Mouse (Mus musculus): ENCODE measurements around the gene Hba-a2. TPM values are rescaled to one million over a fixed set of nuclear protein-coding genes. Genes with fewer than 3 reads are reported as not detected.
"Not testable (repeated sequence)": the region's sequence is repeated elsewhere in the genome, so short reads cannot be mapped to it uniquely, and the experiment has no call there.

Hba-a2 gene
- polyA plus RNA-seq, 1 experiment from 2014 or later = 10,405 TPM

- H3K27ac ChIP-seq = peak within 1 kb of the TSS; percentile 91
- WGBS = under 1% methylated on average over 54 of the region's 54 CpGs
- H3K9ac ChIP-seq = peak within 1 kb of the TSS; percentile 91
- peak; percentile 98 for ATAC-seq (ENCODE audit: low FRiP score, low read depth)
- no peaks in the 10 kb centered on the region for H3K27me3 ChIP-seq
- H3K4me1 ChIP-seq = peaks cover 16% of the 10 kb centered on the region
- peak within 1 kb of the TSS; percentile 75 for H3K4me3 ChIP-seq
- H3K9me3 ChIP-seq = no peaks in the 10 kb centered on the region
- peaks cover 4% of the 10 kb centered on the region; the same call in 1 of the 2 replicates for H3K36me3 ChIP-seq
- peak within 1 kb of the TSS; percentile 66 for H3K4me2 ChIP-seq (replicated peaks)
Observed at GRCm38 (mm10) chr11:32267188-32267884, 29.0 kb upstream of the Hba-a2 start, which contains the start of gene Nprl3. Nprl3 (minus strand) TSS chr11:32267707.

GRCm38 (mm10) chr11:32267964-32268363 lies 28.3 kb upstream of the Hba-a2 start:
- Histone ChIP-seq H3K4me2 (replicated peaks) (peak overlapping the region; percentile 66), H3K27me3 (no peaks in the 10 kb centered on the region), H3K4me3 (peak overlapping the region; percentile 75), H3K4me1 (peaks cover 16% of the 10 kb centered on the region), H3K9me3 (no peaks in the 10 kb centered on the region), H3K9ac (peak overlapping the region; percentile 91), H3K36me3 (no peaks in the 10 kb centered on the region), H3K27ac (peak overlapping the region; percentile 91)
- ATAC-seq (ENCODE audit: low FRiP score, low read depth) = peak; percentile 1; the same call in 1 of the 2 replicates
- WGBS = 24% methylated on average over 5 of the region's 5 CpGs

- 87% methylated on average over 5 of the region's 5 CpGs for WGBS
- peaks cover 16% of the 10 kb centered on the region for H3K4me1 ChIP-seq
- no peak overlapping the region for H3K4me3 ChIP-seq
- no peak for ATAC-seq (ENCODE audit: low FRiP score, low read depth)
- no peak overlapping the region for H3K27ac ChIP-seq
- H3K9ac ChIP-seq = no peak overlapping the region
- no peak overlapping the region for H3K4me2 ChIP-seq (replicated peaks)
- H3K27me3 ChIP-seq = no peaks in the 10 kb centered on the region
- H3K36me3 ChIP-seq = no peaks in the 10 kb centered on the region
- no peaks in the 10 kb centered on the region for H3K9me3 ChIP-seq
Observed at GRCm38 (mm10) chr11:32268952-32269351, 27.3 kb upstream of the Hba-a2 start.

- Histone ChIP-seq H3K4me1 (peaks cover 10% of the 10 kb centered on the region), H3K4me3 (no peak overlapping the region), H3K27ac (no peak overlapping the region), H3K36me3 (no peaks in the 10 kb centered on the region), H3K27me3 (peaks cover 4% of the 10 kb centered on the region), H3K9me3 (no peaks in the 10 kb centered on the region), H3K9ac (no peak overlapping the region), H3K4me2 (replicated peaks) (no peak overlapping the region)
- 41% methylated on average over 4 of the region's 4 CpGs for WGBS
- no peak for ATAC-seq (ENCODE audit: low FRiP score, low read depth)
Observed at GRCm38 (mm10) chr11:32271178-32271577, 25.1 kb upstream of the Hba-a2 start.

GRCm38 (mm10) chr11:32276347-32276746 lies 19.9 kb upstream of the Hba-a2 start, which contains the start of gene Hba-x:
Hba-x (plus strand) TSS chr11:32276400.
- no peaks in the 10 kb centered on the region for H3K9me3 ChIP-seq
- no peak within 1 kb of the TSS for H3K9ac ChIP-seq
- ATAC-seq (ENCODE audit: low FRiP score, low read depth) = no peak

GRCm38 (mm10) chr11:32277736-32278457 lies 18.4 kb upstream of the Hba-a2 start:
- Histone ChIP-seq H3K4me2 (replicated peaks) (no peak overlapping the region), H3K9me3 (no peaks in the 10 kb centered on the region), H3K4me3 (no peak overlapping the region), H3K27me3 (peaks cover 28% of the 10 kb centered on the region), H3K9ac (no peak overlapping the region), H3K27ac (no peak overlapping the region), H3K4me1 (no peaks in the 10 kb centered on the region), H3K36me3 (no peaks in the 10 kb centered on the region)
- WGBS = 70% methylated on average over 21 of the region's 21 CpGs
- ATAC-seq (ENCODE audit: low FRiP score, low read depth) = no peak

More at GRCm38 (mm10) chr11:32276347-32276746, 19.9 kb upstream of the Hba-a2 start, which contains the start of gene Hba-x:
- no peak within 1 kb of the TSS for H3K27ac ChIP-seq
- H3K4me3 ChIP-seq = no peak within 1 kb of the TSS
- H3K36me3 ChIP-seq = no peaks in the 10 kb centered on the region
- no peaks in the 10 kb centered on the region for H3K4me1 ChIP-seq
- WGBS = 71% methylated on average over 3 of the region's 3 CpGs
- H3K27me3 ChIP-seq = peaks cover 28% of the 10 kb centered on the region
- no peak within 1 kb of the TSS for H3K4me2 ChIP-seq (replicated peaks)

GRCm38 (mm10) chr11:32278458-32278957 lies 17.8 kb upstream of the Hba-a2 start:
- 74% methylated on average over 12 of the region's 12 CpGs for WGBS

GRCm38 (mm10) chr11:32280646-32281045 lies 15.6 kb upstream of the Hba-a2 start:
- H3K4me1 ChIP-seq = no peaks in the 10 kb centered on the region
- no peaks in the 10 kb centered on the region for H3K9me3 ChIP-seq
- no peak for ATAC-seq (ENCODE audit: low FRiP score, low read depth)
- H3K4me2 ChIP-seq (replicated peaks) = no peak overlapping the region
- no peak overlapping the region for H3K9ac ChIP-seq
- H3K36me3 ChIP-seq = no peaks in the 10 kb centered on the region
- no peak overlapping the region for H3K4me3 ChIP-seq
- 67% methylated on average over 2 of the region's 2 CpGs for WGBS
- H3K27ac ChIP-seq = no peak overlapping the region
- H3K27me3 ChIP-seq = peaks cover 28% of the 10 kb centered on the region

More at GRCm38 (mm10) chr11:32278458-32278957, 17.8 kb upstream of the Hba-a2 start:
- no peak overlapping the region for H3K9ac ChIP-seq
- no peaks in the 10 kb centered on the region for H3K36me3 ChIP-seq
- H3K27ac ChIP-seq = no peak overlapping the region
- no peak overlapping the region for H3K4me2 ChIP-seq (replicated peaks)
- H3K9me3 ChIP-seq = no peaks in the 10 kb centered on the region
- no peak for ATAC-seq (ENCODE audit: low FRiP score, low read depth)
- H3K4me1 ChIP-seq = no peaks in the 10 kb centered on the region
- no peak overlapping the region for H3K4me3 ChIP-seq
- H3K27me3 ChIP-seq = peaks cover 28% of the 10 kb centered on the region

GRCm38 (mm10) chr11:32281416-32282144 lies 14.7 kb upstream of the Hba-a2 start:
- 70% methylated on average over 1 of the region's 1 CpGs for WGBS
- Histone ChIP-seq H3K4me1 (no peaks in the 10 kb centered on the region), H3K9me3 (no peaks in the 10 kb centered on the region), H3K4me2 (replicated peaks) (no peak overlapping the region), H3K27ac (no peak overlapping the region), H3K4me3 (no peak overlapping the region), H3K27me3 (peaks cover 20% of the 10 kb centered on the region), H3K36me3 (no peaks in the 10 kb centered on the region), H3K9ac (no peak overlapping the region)
- no peak for ATAC-seq (ENCODE audit: low FRiP score, low read depth)

- ATAC-seq (ENCODE audit: low FRiP score, low read depth) = peak; percentile 32; the same call in 1 of the 2 replicates
- not testable (repeated sequence) for H3K4me3 ChIP-seq; H3K4me2 ChIP-seq (replicated peaks); H3K9me3 ChIP-seq; H3K9ac ChIP-seq; H3K4me1 ChIP-seq; H3K36me3 ChIP-seq; H3K27ac ChIP-seq
- WGBS = 38% methylated on average over 1 of the region's 5 CpGs
- H3K27me3 ChIP-seq = peaks cover 16% of the 10 kb centered on the region; the same call in 1 of the 2 replicates
Observed at GRCm38 (mm10) chr11:32283091-32283777, 13.1 kb upstream of the Hba-a2 start, which contains the start of gene Hba-a1. Hba-a1 (plus strand) TSS chr11:32283511.

- not testable (repeated sequence) for H3K4me3 ChIP-seq; H3K9me3 ChIP-seq; H3K27ac ChIP-seq; H3K4me1 ChIP-seq; H3K36me3 ChIP-seq; ATAC-seq (ENCODE audit: low FRiP score, low read depth); H3K4me2 ChIP-seq (replicated peaks); H3K9ac ChIP-seq
- H3K27me3 ChIP-seq = peaks cover 12% of the 10 kb centered on the region; the same call in 1 of the 2 replicates
- 49% methylated on average over 2 of the region's 2 CpGs for WGBS
Observed at GRCm38 (mm10) chr11:32284582-32284981, 11.7 kb upstream of the Hba-a2 start.
